Mouse (Mus musculus) kidney, adult 9 months (tissue): ENCODE results near the gene Phrf1.

Experiments
- DNase-seq: peaks from one replicate; pipeline ENCODE4 v3.0.0; 2022

Phrf1 gene

DNA sequence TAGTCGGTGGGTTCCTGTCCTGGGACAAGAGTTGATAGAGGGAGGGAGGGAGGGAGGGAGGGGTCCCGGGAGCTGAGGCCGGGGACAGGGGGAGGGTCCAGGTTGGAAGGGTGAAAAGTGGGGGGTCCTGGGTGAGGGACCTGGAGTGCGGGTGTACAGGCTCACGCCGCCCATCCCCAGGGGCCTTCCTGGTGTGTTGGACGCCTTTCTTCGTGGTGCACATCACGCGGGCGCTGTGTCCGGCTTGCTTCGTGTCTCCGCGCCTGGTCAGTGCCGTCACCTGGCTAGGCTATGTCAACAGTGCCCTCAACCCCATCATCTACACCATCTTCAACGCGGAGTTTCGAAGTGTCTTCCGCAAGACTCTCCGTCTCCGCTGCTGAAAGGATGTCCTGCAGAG is 65.9 kb downstream of the Phrf1 start:
- no peak for DNase-seq

- no peak for DNase-seq
These were observed 69.5 kb downstream of the Phrf1 start for GRCm38 (mm10) chr7:141297926-141298650.

- DNase-seq: no peak
These were observed 70.6 kb downstream of the Phrf1 start for GRCm38 (mm10) chr7:141299175-141299574.

GRCm38 (mm10) chr7:141301386-141301785 is 72.8 kb downstream of the Phrf1 start:
- peak; percentile 60 for DNase-seq

DNA sequence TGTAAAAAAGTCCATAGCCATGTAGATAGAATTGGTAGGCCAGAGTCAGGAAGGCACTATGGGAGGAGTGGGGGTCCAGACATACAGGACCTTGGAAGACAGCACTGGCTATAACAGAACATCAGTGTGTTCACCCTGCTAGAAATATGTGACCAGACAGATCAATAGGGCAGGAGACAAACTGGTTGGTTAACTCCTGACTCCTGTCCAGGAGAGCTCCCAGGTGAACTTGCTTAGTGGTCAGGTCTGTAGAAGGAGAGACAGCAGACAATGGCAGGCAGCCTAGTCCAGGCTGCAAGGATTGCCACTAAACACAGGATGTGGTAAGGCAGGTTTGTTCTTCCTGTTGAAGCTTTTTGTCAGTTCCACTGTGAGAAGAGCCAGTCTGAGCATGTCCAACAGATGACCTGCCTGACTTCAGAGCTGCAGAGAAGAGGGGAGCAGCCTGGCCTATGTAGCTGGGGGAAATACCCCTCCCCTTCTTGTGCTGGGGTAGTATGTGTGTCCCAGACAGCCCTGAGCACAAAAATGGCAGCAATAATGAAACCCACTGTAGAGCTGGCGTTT is 74.2 kb downstream of the Phrf1 start:
- DNase-seq: peak; percentile 59

DNA sequence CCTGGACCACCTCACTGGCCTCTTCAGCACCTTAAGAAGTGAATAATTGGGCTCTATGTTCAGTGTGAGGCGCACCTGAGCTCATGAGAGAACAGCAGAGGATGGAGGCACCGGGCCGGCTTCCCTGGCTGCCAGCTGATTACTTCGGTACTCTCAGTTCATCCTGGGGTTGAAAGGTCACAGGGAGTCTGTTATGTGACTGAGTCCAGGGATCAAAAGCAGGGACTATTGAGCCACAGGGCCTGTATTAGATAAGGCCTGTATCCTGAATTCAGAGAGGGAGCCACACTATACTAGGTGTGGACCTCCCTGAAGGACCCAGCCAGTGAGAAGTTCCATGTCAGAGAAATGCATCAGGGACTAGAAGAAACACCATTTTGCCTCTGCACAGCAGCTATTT is 76.0 kb downstream of the Phrf1 start:
- DNase-seq: no peak
